Mouse (Mus musculus) kidney, adult 2 months (tissue): ENCODE data around the gene Isoc2b.
"Not testable (repeated sequence)": the region's sequence is repeated elsewhere in the genome, so short reads cannot be mapped to it uniquely, and the experiment has no call there.

Experiments
- CTCF ChIP-seq: fragments of 200-500 bp; conservative IDR thresholded peaks from 2 replicates; pipeline ENCODE4 v1.5.1; 2011; ENCODE audit warnings: low read depth, mild to moderate bottlenecking, control low read depth, low read length, moderate library complexity, mixed read lengths; ENCODE audit not compliant: insufficient read depth, insufficient read length
- POLR2A ChIP-seq: fragments of 200-500 bp; IDR thresholded peaks from one replicate; pipeline ENCODE4 v1.6.1; 2011; ENCODE audit warnings: low read depth, low read length, control low read depth

DNA sequence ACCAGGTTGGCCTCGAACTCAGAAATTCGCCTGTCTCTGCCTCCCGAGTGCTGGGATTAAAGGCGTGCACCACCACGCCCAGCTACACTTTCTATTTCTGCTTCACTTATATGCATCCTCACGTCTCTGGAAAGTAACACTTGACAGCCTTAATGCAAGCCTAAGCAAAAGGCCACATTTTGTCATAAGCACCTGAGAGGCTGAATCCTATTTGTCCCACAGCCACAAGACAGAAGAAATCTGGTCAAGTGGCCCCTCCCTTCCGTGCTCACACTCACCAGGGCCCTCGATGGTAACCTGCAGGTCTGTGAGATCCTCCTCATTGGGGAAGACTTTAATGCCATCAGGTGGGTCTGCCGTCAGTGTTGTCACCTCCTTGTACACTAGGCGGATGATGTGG, 58.9 kb downstream of the Isoc2b start:
- not testable (repeated sequence) for TF ChIP-seq CTCF, POLR2A
